Mouse (Mus musculus) MEL (cell line): ENCODE results near the gene Krtap19-4. TPM values are rescaled to one million over a fixed set of nuclear protein-coding genes. Genes with fewer than 3 reads are reported as not detected.

ENCODE experiments used
- DNase-seq: peaks from one replicate; pipeline ENCODE4 v3.0.0; 2011; ENCODE audit warnings: low read depth, low spot score
- H3K27ac ChIP-seq: 2 replicates; pipeline ENCODE4 v1.5.1; 2012; ENCODE audit warnings: low read depth, mild to moderate bottlenecking, control low read depth, low read length, moderate library complexity; ENCODE audit not compliant: control insufficient read depth
- H3K27me3 ChIP-seq, 2 experiments: fragments of 150-350 bp in 1 of 2; sonication (generic) in 1 of 2; 2 replicates each; pipeline ENCODE4 v1.6.1; 2012; ENCODE audit warnings: low read length in 2 of 2, mild to moderate bottlenecking in 2 of 2, improper control_type of control experiment in 1 of 2, moderate library complexity in 1 of 2; ENCODE audit not compliant: insufficient read depth in 2 of 2, control insufficient read depth in 1 of 2
- H3K36me3 ChIP-seq, 2 experiments: 2 replicates each; pipeline ENCODE4 v1.6.1; 2012 to 2014; ENCODE audit warnings: low read length in 2 of 2, improper control_type of control experiment in 1 of 2, inconsistent platforms in 1 of 2, mild to moderate bottlenecking in 1 of 2; ENCODE audit not compliant: insufficient read depth in 2 of 2, control insufficient read depth in 1 of 2
- H3K4me1 ChIP-seq, 2 experiments: fragments of 150-350 bp in 1 of 2; sonication (generic) in 1 of 2; 2 replicates each; pipeline ENCODE4 v1.6.1; 2012; ENCODE audit warnings: low read length in 2 of 2, improper control_type of control experiment in 1 of 2, mild to moderate bottlenecking in 1 of 2; ENCODE audit not compliant: insufficient read depth in 2 of 2, control insufficient read depth in 1 of 2
- H3K4me3 ChIP-seq, 2 experiments: fragments of 150-350 bp in 1 of 2; sonication (generic) in 1 of 2; 2 replicates each; pipeline ENCODE4 v1.5.1; 2012; ENCODE audit warnings: low read depth in 2 of 2, low read length in 2 of 2, mild to moderate bottlenecking in 2 of 2, moderate library complexity in 2 of 2, control low read depth in 1 of 2, improper control_type of control experiment in 1 of 2; ENCODE audit not compliant: control insufficient read depth in 1 of 2, insufficient read depth in 1 of 2
- H3K79me2 ChIP-seq: 2 replicates; pipeline ENCODE4 v1.6.1; 2012; ENCODE audit warnings: mild to moderate bottlenecking, low read length, moderate library complexity; ENCODE audit not compliant: control insufficient read depth, poor library complexity, insufficient read depth
- H3K9ac ChIP-seq: 2 replicates; pipeline ENCODE4 v1.6.1; 2012; ENCODE audit warnings: low read depth, mild to moderate bottlenecking, control low read depth, low read length, moderate library complexity; ENCODE audit not compliant: control insufficient read depth, poor library complexity, severe bottlenecking
- H3K9me3 ChIP-seq: fragments of 150-350 bp; sonication (generic); replicated peaks from 2 replicates; pipeline ENCODE4 v1.6.1; 2012; ENCODE audit warnings: mild to moderate bottlenecking, low read length, improper control_type of control experiment, moderate library complexity; ENCODE audit not compliant: insufficient read depth
- CHD1 ChIP-seq: IDR thresholded peaks from 2 replicates; pipeline ENCODE4 v1.6.1; 2012; ENCODE audit warnings: low read depth, mild to moderate bottlenecking, inconsistent platforms, low read length, improper control_type of control experiment
- CHD2 ChIP-seq: IDR thresholded peaks from 2 replicates; pipeline ENCODE4 v1.6.1; 2011; ENCODE audit warnings: low read length, improper control_type of control experiment
- CTCF ChIP-seq, 3 experiments: IDR thresholded peaks in 2 of 3; conservative IDR thresholded peaks in 1 of 3; 2 replicates each; pipeline ENCODE4 v1.5.1; 2011 to 2012; ENCODE audit warnings: low read length in 3 of 3, low read depth in 2 of 3, mild to moderate bottlenecking in 2 of 3, improper control_type of control experiment in 1 of 3, inconsistent platforms in 1 of 3, mixed read lengths in 1 of 3, moderate library complexity in 1 of 3; ENCODE audit not compliant: control insufficient read depth in 1 of 3, insufficient read depth in 1 of 3, poor library complexity in 1 of 3, severe bottlenecking in 1 of 3
- ELF1 ChIP-seq: IDR thresholded peaks from 2 replicates; pipeline ENCODE4 v1.6.1; 2014; ENCODE audit warnings: low read depth, mild to moderate bottlenecking, inconsistent platforms, low read length, improper control_type of control experiment, moderate library complexity
- EP300 ChIP-seq, 2 experiments: IDR thresholded peaks; 2 replicates each; pipeline ENCODE4 v1.6.1; 2011; ENCODE audit warnings: improper control_type of control experiment in 2 of 2, low read length in 2 of 2, low read depth in 1 of 2, mild to moderate bottlenecking in 1 of 2
- GATA1 ChIP-seq: IDR thresholded peaks from 2 replicates; pipeline ENCODE4 v1.6.1; 2011; ENCODE audit warnings: low read depth, low read length, improper control_type of control experiment
- HCFC1 ChIP-seq: IDR thresholded peaks from 2 replicates; pipeline ENCODE4 v1.6.1; 2012; ENCODE audit warnings: low read depth, mild to moderate bottlenecking, inconsistent platforms, low read length, improper control_type of control experiment, moderate library complexity
- JUND ChIP-seq: IDR thresholded peaks from 2 replicates; pipeline ENCODE4 v1.6.1; 2011; ENCODE audit warnings: low read depth, mild to moderate bottlenecking, improper control_type of control experiment, low read length
- KAT2A ChIP-seq: conservative IDR thresholded peaks from 2 replicates; pipeline ENCODE4 v1.6.1; 2012; ENCODE audit warnings: low read depth, low read length, improper control_type of control experiment, inconsistent platforms
- MAFK ChIP-seq: IDR thresholded peaks from 2 replicates; pipeline ENCODE4 v1.6.1; 2011; ENCODE audit warnings: low read depth, mild to moderate bottlenecking, low read length, improper control_type of control experiment, borderline replicate concordance
- MAX ChIP-seq: IDR thresholded peaks from 2 replicates; pipeline ENCODE4 v1.6.1; 2011; ENCODE audit warnings: low read length, improper control_type of control experiment
- MAZ ChIP-seq: IDR thresholded peaks from 2 replicates; pipeline ENCODE4 v1.6.1; 2012; ENCODE audit warnings: low read depth, mild to moderate bottlenecking, inconsistent platforms, low read length, improper control_type of control experiment
- MEF2A ChIP-seq: IDR thresholded peaks from 2 replicates; pipeline ENCODE4 v1.6.1; 2014; ENCODE audit warnings: low read depth, mild to moderate bottlenecking, inconsistent platforms, low read length, improper control_type of control experiment; ENCODE audit not compliant: poor library complexity, insufficient replicate concordance, severe bottlenecking; ENCODE audit errors: extremely low read depth
- MXI1 ChIP-seq: IDR thresholded peaks from 2 replicates; pipeline ENCODE4 v1.6.1; 2011; ENCODE audit warnings: mild to moderate bottlenecking, low read depth, low read length, improper control_type of control experiment
- MYB ChIP-seq: IDR thresholded peaks from 2 replicates; pipeline ENCODE4 v1.6.1; 2011; ENCODE audit warnings: mild to moderate bottlenecking, low read depth, low read length, improper control_type of control experiment
- MYC ChIP-seq: IDR thresholded peaks from 2 replicates; pipeline ENCODE4 v1.6.1; 2011; ENCODE audit warnings: low read depth, mild to moderate bottlenecking, low read length, improper control_type of control experiment, moderate library complexity
- NRF1 ChIP-seq: IDR thresholded peaks from 2 replicates; pipeline ENCODE4 v1.6.1; 2014; ENCODE audit warnings: low read depth, mild to moderate bottlenecking, inconsistent platforms, low read length, improper control_type of control experiment, moderate library complexity; ENCODE audit not compliant: poor library complexity, insufficient read depth, severe bottlenecking
- POLR2A ChIP-seq, 2 experiments: IDR thresholded peaks; 2 replicates each; pipeline ENCODE4 v1.6.1; 2011 to 2012; ENCODE audit warnings: low read length in 2 of 2, mild to moderate bottlenecking in 2 of 2, control low read depth in 1 of 2, improper control_type of control experiment in 1 of 2, low read depth in 1 of 2, moderate library complexity in 1 of 2; ENCODE audit not compliant: control insufficient read depth in 1 of 2, insufficient read depth in 1 of 2, poor library complexity in 1 of 2
- POLR2AphosphoS2 ChIP-seq: IDR thresholded peaks from 2 replicates; pipeline ENCODE4 v1.6.1; 2011; ENCODE audit warnings: low read length, improper control_type of control experiment
- POLR2AphosphoS5 ChIP-seq: IDR thresholded peaks from 2 replicates; pipeline ENCODE4 v1.6.1; 2012; ENCODE audit warnings: low read depth, borderline replicate concordance, mild to moderate bottlenecking, inconsistent platforms, low read length, moderate library complexity, mixed read lengths
- RAD21 ChIP-seq: IDR thresholded peaks from 2 replicates; pipeline ENCODE4 v1.6.1; 2011; ENCODE audit warnings: mild to moderate bottlenecking, low read depth, low read length, improper control_type of control experiment
- SMC3 ChIP-seq: IDR thresholded peaks from 2 replicates; pipeline ENCODE4 v1.6.1; 2011; ENCODE audit warnings: low read depth, low read length, improper control_type of control experiment
- TAL1 ChIP-seq: IDR thresholded peaks from 2 replicates; pipeline ENCODE4 v1.6.1; 2012; ENCODE audit warnings: mild to moderate bottlenecking, inconsistent platforms, low read length, moderate library complexity, mixed read lengths
- TBP ChIP-seq: IDR thresholded peaks from 2 replicates; pipeline ENCODE4 v1.8.0; 2011; ENCODE audit warnings: low read depth, low read length, improper control_type of control experiment
- TCF12 ChIP-seq: IDR thresholded peaks from 2 replicates; pipeline ENCODE4 v1.6.1; 2014; ENCODE audit warnings: low read depth, mild to moderate bottlenecking, inconsistent platforms, low read length, improper control_type of control experiment, moderate library complexity
- USF1 ChIP-seq: IDR thresholded peaks from 2 replicates; pipeline ENCODE4 v1.6.1; 2014; ENCODE audit warnings: low read depth, mild to moderate bottlenecking, inconsistent platforms, low read length, improper control_type of control experiment, moderate library complexity
- USF2 ChIP-seq, 2 experiments: IDR thresholded peaks; 2 replicates each; pipeline ENCODE4 v1.6.1; 2011 to 2012; ENCODE audit warnings: improper control_type of control experiment in 2 of 2, low read length in 2 of 2, borderline replicate concordance in 1 of 2, inconsistent platforms in 1 of 2, low read depth in 1 of 2, mild to moderate bottlenecking in 1 of 2; ENCODE audit not compliant: insufficient read depth in 1 of 2
- ZKSCAN1 ChIP-seq: IDR thresholded peaks from 2 replicates; pipeline ENCODE4 v1.6.1; 2012; ENCODE audit warnings: low read depth, mild to moderate bottlenecking, inconsistent platforms, low read length, improper control_type of control experiment, moderate library complexity
- ZMIZ1 ChIP-seq: IDR thresholded peaks from 2 replicates; pipeline ENCODE4 v1.6.1; 2012; ENCODE audit warnings: low read depth, mild to moderate bottlenecking, inconsistent platforms, low read length, improper control_type of control experiment, moderate library complexity
- polyA plus RNA-seq, 2 experiments: library from polyadenylated mRNA; stranded (reverse) in 1 of 2; unstranded in 1 of 2; fragments of >175 nt in 1 of 2; fragments of >200 nt in 1 of 2; gene quantifications; 2 replicates each; pipeline versions ENCODE4 v1.2.1 to v1.2.4; 2012; ENCODE audit warnings: low replicate concordance in 2 of 2, low read depth in 1 of 2; ENCODE audit not compliant: insufficient read length in 2 of 2, insufficient read depth in 1 of 2, missing spikeins in 1 of 2
- total RNA-seq: library from RNA; depleted of rRNA; stranded (reverse); fragments of 300-350 nt; gene quantifications from 2 replicates; pipeline ENCODE4 v1.2.3, GENCODE M21; 2012

Krtap19-4 gene
- total and polyA plus RNA-seq, 3 experiments: not detected

DNA sequence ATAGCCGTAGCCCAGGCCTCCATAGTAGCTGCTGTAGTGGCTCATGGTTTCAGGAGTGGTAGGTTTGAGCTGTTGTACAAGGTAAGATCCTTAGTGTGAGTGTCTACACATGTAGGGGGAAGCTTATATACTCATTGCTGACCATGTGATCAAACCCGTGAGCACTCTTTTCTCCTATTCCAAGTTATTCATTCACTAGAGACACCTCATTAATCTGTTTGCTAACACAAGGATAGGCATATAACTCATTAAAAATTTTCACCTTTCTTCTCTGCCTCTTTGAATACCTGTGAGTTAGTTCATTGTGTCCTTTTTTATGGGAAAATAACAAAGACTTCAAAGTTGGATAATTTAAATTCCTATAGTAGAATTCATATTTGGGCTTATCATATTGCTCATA is 7.0 kb downstream of the Krtap19-4 start, which contains the start of gene Krtap19-3:
Krtap19-3 (minus strand) TSS at position 101 of the 400 bp plus-strand sequence.
- TF ChIP-seq POLR2A (IDR thresholded peaks at IDR 0.05; ENCODE audit: control insufficient read depth in 1 of 2, insufficient read depth in 1 of 2, low read depth in 1 of 2, low read length in 2 of 2, poor library complexity in 1 of 2) (no peak), POLR2AphosphoS5 (no peak), CTCF (IDR thresholded peaks at IDR 0.05 in 2 of 3, conservative IDR thresholded peaks at IDR 0.05 in 1 of 3; ENCODE audit: control insufficient read depth in 1 of 3, insufficient read depth in 1 of 3, low read depth in 2 of 3, low read length in 3 of 3, poor library complexity in 1 of 3, severe bottlenecking in 1 of 3) (no peak), MYC (no peak), SMC3 (no peak), JUND (no peak), TCF12 (no peak), HCFC1 (no peak), POLR2AphosphoS2 (no peak), NRF1 (no peak), MAZ (no peak), TAL1 (no peak), ZKSCAN1 (no peak), MAFK (no peak), MXI1 (no peak), ZMIZ1 (no peak)
- no peaks in the 10 kb centered on the region for H3K27me3 ChIP-seq
- no peak for DNase-seq
- H3K79me2 ChIP-seq: no peaks in the 10 kb centered on the region
- no peak within 1 kb of the TSS for H3K27ac ChIP-seq
- H3K36me3 ChIP-seq: no peaks in the 10 kb centered on the region
- no peak within 1 kb of the TSS for H3K9ac ChIP-seq
- no peaks in the 10 kb centered on the region for H3K4me1 ChIP-seq
- H3K4me3 ChIP-seq: no peak within 1 kb of the TSS
- H3K9me3 ChIP-seq: no peaks in the 10 kb centered on the region

DNA sequence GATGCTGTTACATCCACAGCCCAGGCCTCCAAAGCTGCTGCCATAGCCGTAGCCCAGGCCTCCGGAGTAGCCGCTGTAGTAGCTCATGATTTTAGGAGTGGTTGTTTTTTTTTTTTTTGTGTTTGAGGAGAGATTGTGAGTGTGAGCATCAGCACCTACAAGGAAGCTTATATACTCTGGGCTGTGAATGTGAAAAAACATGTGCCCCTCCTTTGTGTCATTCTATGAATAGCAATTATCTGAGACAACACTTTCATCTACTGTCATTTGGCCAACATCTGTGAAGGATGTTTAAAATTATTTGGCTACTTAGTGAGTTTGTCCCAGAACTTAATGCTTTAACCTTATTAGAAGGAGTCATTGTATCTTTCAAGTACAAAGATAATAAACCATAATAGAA is 10.7 kb downstream of the Krtap19-4 start, which contains the start of gene Krtap19-2:
Krtap19-2 (minus strand) TSS at position 101 of the 400 bp plus-strand sequence.
- Histone ChIP-seq H3K27me3 (no peaks in the 10 kb centered on the region), H3K27ac (no peak within 1 kb of the TSS), H3K79me2 (no peaks in the 10 kb centered on the region), H3K4me3 (no peak within 1 kb of the TSS), H3K9ac (no peak within 1 kb of the TSS), H3K4me1 (no peaks in the 10 kb centered on the region), H3K9me3 (no peaks in the 10 kb centered on the region), H3K36me3 (no peaks in the 10 kb centered on the region)
- TF ChIP-seq TBP (no peak), POLR2A (IDR thresholded peaks at IDR 0.05; ENCODE audit: control insufficient read depth in 1 of 2, insufficient read depth in 1 of 2, low read depth in 1 of 2, low read length in 2 of 2, poor library complexity in 1 of 2) (no peak), MEF2A (no peak), ELF1 (no peak), JUND (no peak), SMC3 (no peak), EP300 (IDR thresholded peaks at IDR 0.05; ENCODE audit: low read depth in 1 of 2, low read length in 2 of 2) (no peak), GATA1 (no peak), MAX (no peak), RAD21 (no peak), MYB (no peak), CTCF (IDR thresholded peaks at IDR 0.05 in 2 of 3, conservative IDR thresholded peaks at IDR 0.05 in 1 of 3; ENCODE audit: control insufficient read depth in 1 of 3, insufficient read depth in 1 of 3, low read depth in 2 of 3, low read length in 3 of 3, poor library complexity in 1 of 3, severe bottlenecking in 1 of 3) (no peak), CHD1 (no peak), KAT2A (no peak), USF1 (no peak), USF2 (IDR thresholded peaks at IDR 0.05; ENCODE audit: borderline replicate concordance in 1 of 2, insufficient read depth in 1 of 2, low read depth in 1 of 2, low read length in 2 of 2) (no peak), NRF1 (no peak), CHD2 (no peak), MAZ (no peak), MXI1 (no peak)
- no peak for DNase-seq
